Mouse (Mus musculus): ENCODE results near the gene Lcor. TPM values are rescaled to one million over a fixed set of nuclear protein-coding genes. Genes with fewer than 3 reads are reported as not detected.

Lcor gene
- polyA plus RNA-seq, 1 experiment from 2014 or later = 36.5 TPM

DNA sequence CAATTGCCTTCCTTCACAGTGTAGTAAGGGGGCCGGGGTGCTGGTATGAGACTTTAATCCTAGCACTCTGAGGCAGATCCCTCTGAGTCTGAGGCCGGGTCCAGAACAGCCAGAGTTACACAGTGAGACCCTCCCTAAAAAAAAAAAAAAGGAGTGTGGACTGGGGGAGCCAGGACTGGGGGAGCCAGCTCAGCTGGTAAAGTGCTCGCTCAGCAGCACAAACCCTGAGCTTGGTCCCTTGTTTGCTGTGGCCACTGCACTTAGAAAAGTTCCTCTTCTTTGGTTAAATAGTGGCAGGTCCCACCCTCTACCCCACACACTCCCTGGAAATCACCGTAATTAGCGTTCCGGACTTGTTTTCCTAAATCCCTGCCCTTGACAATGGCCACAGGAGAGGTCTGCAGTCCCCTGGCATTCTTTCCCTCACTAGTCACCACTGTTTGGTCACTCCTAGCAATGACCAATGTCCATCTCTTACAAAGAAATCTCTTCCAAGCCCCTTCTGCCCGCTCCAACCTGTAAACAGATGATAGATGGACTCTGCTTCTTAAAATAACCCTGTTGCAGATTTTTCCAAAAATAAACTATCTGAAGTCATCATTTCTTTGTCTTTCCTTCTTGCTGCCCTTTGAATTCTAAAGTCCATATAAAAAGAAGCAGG lies 32.9 kb upstream of the Lcor start:
- Histone ChIP-seq H3K9me3 (no peaks in the 10 kb centered on the region), H3K36me3 (no peaks in the 10 kb centered on the region), H3K9ac (replicated peaks) (no peak overlapping the region), H3K4me3 (replicated peaks) (no peak overlapping the region), H3K4me1 (replicated peaks) (no peaks in the 10 kb centered on the region), H3K27ac (no peak overlapping the region), H3K27me3 (no peaks in the 10 kb centered on the region; the same call in 1 of the 2 replicates), H3K4me2 (replicated peaks) (no peak overlapping the region)
- no peak for ATAC-seq
- 68% methylated on average over 7 of the region's 7 CpGs for WGBS

- Histone ChIP-seq H3K4me1 (replicated peaks) (no peaks in the 10 kb centered on the region), H3K4me3 (replicated peaks) (no peak overlapping the region), H3K27me3 (no peaks in the 10 kb centered on the region), H3K9ac (replicated peaks) (no peak overlapping the region), H3K36me3 (no peaks in the 10 kb centered on the region), H3K4me2 (replicated peaks) (no peak overlapping the region), H3K9me3 (no peaks in the 10 kb centered on the region), H3K27ac (no peak overlapping the region)
- ATAC-seq = no peak
- WGBS = 23% methylated on average over 3 of the region's 3 CpGs
These were observed 30.3 kb upstream of the Lcor start for GRCm38 (mm10) chr19:41452166-41452565.

DNA sequence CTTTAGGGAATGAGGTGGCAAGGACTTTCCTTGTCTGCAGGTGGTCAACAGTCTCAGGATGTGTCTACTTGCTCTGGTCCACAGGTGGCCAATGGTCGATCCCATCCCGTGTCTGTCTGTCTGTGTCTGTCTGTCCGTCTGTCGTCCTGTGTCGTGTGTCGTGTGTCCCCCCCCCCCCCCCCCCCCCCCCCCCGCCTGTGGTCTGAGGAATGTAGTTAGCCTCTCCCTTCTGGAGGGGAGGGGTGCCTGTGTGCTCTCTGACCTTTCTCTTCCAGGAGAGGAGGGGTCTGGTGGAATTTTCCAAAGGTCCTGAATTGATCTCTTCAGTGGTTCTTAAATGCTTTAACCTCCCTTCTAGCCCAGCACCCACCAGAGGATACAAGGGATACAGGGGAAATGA lies 27.8 kb upstream of the Lcor start:
- H3K4me3 ChIP-seq (replicated peaks) = no peak overlapping the region
- 95% methylated on average over 5 of the region's 7 CpGs for WGBS
- H3K27ac ChIP-seq = no peak overlapping the region
- H3K4me1 ChIP-seq (replicated peaks) = no peaks in the 10 kb centered on the region
- H3K9me3 ChIP-seq = no peaks in the 10 kb centered on the region
- no peaks in the 10 kb centered on the region for H3K36me3 ChIP-seq
- no peak for ATAC-seq
- no peak overlapping the region for H3K9ac ChIP-seq (replicated peaks)
- no peaks in the 10 kb centered on the region for H3K27me3 ChIP-seq
- no peak overlapping the region for H3K4me2 ChIP-seq (replicated peaks)

DNA sequence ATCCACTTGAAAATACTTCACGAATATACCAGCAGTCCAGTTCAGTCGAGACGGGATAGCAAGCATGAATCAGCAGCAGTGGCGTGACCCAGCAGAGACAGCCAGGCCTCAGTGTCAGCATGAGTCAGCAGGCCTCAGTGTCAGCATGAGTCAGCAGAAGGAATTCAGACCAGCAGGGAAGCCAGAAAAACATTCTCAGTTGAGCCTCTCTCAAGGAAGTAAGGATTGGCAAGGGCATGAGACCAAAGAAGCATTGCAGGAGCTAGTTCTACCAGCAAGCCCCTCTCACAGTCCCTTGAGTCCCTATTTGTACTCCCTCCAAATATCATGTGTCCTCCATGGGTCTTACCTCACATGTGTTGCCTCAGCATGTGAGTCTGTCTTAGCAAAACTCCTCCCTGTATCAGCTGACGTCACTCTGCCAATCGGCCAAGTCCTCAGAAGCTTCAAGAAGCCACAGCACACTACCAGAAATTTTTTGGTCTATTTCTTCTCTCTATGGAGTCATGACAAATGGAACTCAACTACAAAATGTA lies 27.3 kb upstream of the Lcor start:
- Histone ChIP-seq H3K9me3 (no peaks in the 10 kb centered on the region), H3K27me3 (no peaks in the 10 kb centered on the region), H3K36me3 (no peaks in the 10 kb centered on the region), H3K4me2 (replicated peaks) (no peak overlapping the region), H3K4me3 (replicated peaks) (no peak overlapping the region), H3K27ac (no peak overlapping the region), H3K9ac (replicated peaks) (no peak overlapping the region), H3K4me1 (replicated peaks) (no peaks in the 10 kb centered on the region)
- WGBS = 77% methylated on average over 6 of the region's 6 CpGs
- ATAC-seq = no peak

- Histone ChIP-seq H3K27ac (no peak overlapping the region), H3K4me2 (replicated peaks) (no peak overlapping the region), H3K4me3 (replicated peaks) (no peak overlapping the region), H3K36me3 (no peaks in the 10 kb centered on the region), H3K9me3 (no peaks in the 10 kb centered on the region), H3K27me3 (no peaks in the 10 kb centered on the region), H3K4me1 (replicated peaks) (no peaks in the 10 kb centered on the region), H3K9ac (replicated peaks) (no peak overlapping the region)
- 83% methylated on average over 5 of the region's 5 CpGs for WGBS
- ATAC-seq = no peak
These were observed 25.3 kb upstream of the Lcor start for GRCm38 (mm10) chr19:41457181-41457580.

- H3K4me2 ChIP-seq (replicated peaks) = no peak overlapping the region
These were observed 20.2 kb upstream of the Lcor start for GRCm38 (mm10) chr19:41462166-41462735.

GRCm38 (mm10) chr19:41463841-41464240 lies 18.6 kb upstream of the Lcor start:
- H3K4me1 ChIP-seq (replicated peaks) = no peaks in the 10 kb centered on the region
- H3K9ac ChIP-seq (replicated peaks) = no peak overlapping the region
- no peak overlapping the region for H3K27ac ChIP-seq
- no peak overlapping the region for H3K4me2 ChIP-seq (replicated peaks)
- 90% methylated on average over 5 of the region's 5 CpGs for WGBS
- H3K4me3 ChIP-seq (replicated peaks) = no peak overlapping the region
- no peaks in the 10 kb centered on the region for H3K36me3 ChIP-seq
- H3K9me3 ChIP-seq = no peaks in the 10 kb centered on the region
- ATAC-seq = no peak
- H3K27me3 ChIP-seq = no peaks in the 10 kb centered on the region

More at GRCm38 (mm10) chr19:41462166-41462735, 20.2 kb upstream of the Lcor start:
- H3K36me3 ChIP-seq = no peaks in the 10 kb centered on the region
- no peak overlapping the region for H3K9ac ChIP-seq (replicated peaks)
- no peaks in the 10 kb centered on the region for H3K9me3 ChIP-seq
- ATAC-seq = no peak
- H3K27ac ChIP-seq = no peak overlapping the region
- no peaks in the 10 kb centered on the region for H3K4me1 ChIP-seq (replicated peaks)
- H3K27me3 ChIP-seq = no peaks in the 10 kb centered on the region
- 81% methylated on average over 9 of the region's 9 CpGs for WGBS
- H3K4me3 ChIP-seq (replicated peaks) = no peak overlapping the region

GRCm38 (mm10) chr19:41466475-41466874 lies 16.0 kb upstream of the Lcor start:
- Histone ChIP-seq H3K9me3 (no peaks in the 10 kb centered on the region), H3K27me3 (no peaks in the 10 kb centered on the region), H3K4me3 (replicated peaks) (no peak overlapping the region), H3K4me2 (replicated peaks) (no peak overlapping the region), H3K36me3 (no peaks in the 10 kb centered on the region), H3K4me1 (replicated peaks) (no peaks in the 10 kb centered on the region), H3K27ac (no peak overlapping the region), H3K9ac (replicated peaks) (no peak overlapping the region)
- no peak for ATAC-seq
- WGBS = 90% methylated on average over 3 of the region's 3 CpGs

DNA sequence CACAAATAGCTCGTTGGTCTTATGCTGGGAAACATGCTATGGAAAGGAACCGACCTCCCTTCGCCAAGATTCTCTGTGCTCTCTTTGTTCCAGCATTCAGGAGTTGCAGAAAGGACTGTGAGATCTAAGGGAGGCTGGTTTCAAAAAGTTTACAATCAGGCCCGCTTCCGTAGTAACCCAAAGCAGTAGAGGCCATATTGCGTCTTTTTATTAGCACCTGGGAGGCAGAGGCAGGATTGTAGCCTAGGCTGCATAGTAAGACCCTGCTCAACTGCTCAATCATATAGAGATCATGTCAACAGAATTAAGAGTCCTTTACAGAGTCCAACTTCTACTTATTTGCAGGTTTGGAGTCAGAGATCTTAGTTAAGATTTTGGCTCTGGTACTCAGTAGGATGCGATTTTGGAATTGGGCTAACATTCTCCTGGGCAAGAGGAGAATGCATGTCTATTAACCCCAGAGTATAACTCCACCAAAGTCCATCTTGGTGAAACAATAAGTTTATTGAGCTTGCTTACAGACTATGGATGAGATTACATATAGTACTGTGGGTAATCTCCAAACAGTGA lies 8.8 kb upstream of the Lcor start:
- H3K27me3 ChIP-seq = no peaks in the 10 kb centered on the region
- no peak overlapping the region for H3K27ac ChIP-seq
- no peak overlapping the region for H3K4me2 ChIP-seq (replicated peaks)
- H3K4me1 ChIP-seq (replicated peaks) = no peaks in the 10 kb centered on the region
- no peak for ATAC-seq
- H3K36me3 ChIP-seq = no peaks in the 10 kb centered on the region
- 89% methylated on average over 7 of the region's 7 CpGs for WGBS
- H3K4me3 ChIP-seq (replicated peaks) = no peak overlapping the region
- no peak overlapping the region for H3K9ac ChIP-seq (replicated peaks)
- H3K9me3 ChIP-seq = no peaks in the 10 kb centered on the region

DNA sequence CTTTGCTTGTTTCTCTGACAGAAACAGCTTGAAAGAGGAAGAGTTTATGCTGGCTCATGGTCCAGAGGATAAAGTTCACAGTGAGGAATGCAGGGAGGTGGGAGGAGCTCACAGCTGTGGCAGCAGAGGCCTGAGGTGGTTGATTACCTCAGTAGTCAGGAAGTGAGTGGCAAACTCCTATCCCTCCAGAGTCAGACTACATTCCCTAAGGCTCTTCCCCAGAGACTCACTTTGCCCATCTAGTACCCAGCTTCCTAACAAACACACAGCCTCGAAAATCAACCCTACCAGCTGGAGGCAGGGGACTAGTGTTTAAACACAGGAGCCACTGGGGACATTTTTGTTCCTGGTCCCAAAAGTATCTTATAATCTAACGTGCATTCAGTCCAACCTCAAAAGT lies 7.5 kb upstream of the Lcor start:
- H3K9me3 ChIP-seq = no peaks in the 10 kb centered on the region
- no peak overlapping the region for H3K4me2 ChIP-seq (replicated peaks)
- no peaks in the 10 kb centered on the region for H3K4me1 ChIP-seq (replicated peaks)
- no peak overlapping the region for H3K9ac ChIP-seq (replicated peaks)
- H3K27ac ChIP-seq = no peak overlapping the region
- H3K27me3 ChIP-seq = 0 out of 2 replicates have a peak, but pooled peaks cover 4% of the 10 kb centered on the region
- ATAC-seq = no peak
- H3K36me3 ChIP-seq = no peaks in the 10 kb centered on the region
- H3K4me3 ChIP-seq (replicated peaks) = no peak overlapping the region
- 73% methylated on average over 2 of the region's 2 CpGs for WGBS

DNA sequence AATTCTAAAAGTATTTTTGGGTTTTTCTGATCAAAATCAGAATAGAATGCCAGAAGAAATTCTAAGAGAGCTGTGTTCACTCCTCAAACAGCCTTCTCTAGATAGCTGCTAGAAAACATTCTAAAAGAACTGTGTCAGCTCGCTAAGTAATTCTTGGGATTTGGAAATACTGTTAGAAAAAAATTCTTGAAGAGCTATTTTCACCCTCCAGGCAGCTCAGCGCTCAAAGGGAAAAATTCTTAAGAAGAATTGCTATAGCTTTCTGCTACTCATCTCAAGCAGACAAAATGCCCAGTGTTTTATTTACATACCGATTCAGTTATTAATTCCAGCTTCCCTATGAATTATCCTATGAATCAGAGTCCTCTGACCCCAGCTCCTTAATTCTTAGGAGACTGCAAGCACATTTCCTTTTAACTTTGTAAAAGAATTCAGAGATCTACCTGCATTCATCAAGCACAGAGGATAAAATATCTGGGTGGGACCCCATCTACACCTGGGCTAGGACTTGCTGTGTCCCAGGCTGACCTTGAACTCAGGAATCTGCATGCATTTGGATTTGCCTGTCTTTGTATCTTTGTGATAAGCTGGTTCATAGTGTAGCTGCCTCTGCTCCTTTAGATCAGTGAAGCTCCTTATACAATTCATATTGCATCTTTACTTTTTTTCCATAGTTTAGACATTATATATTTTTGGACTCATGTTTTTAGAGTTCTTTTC lies 5.7 kb upstream of the Lcor start:
- ATAC-seq = no peak
- H3K27ac ChIP-seq = no peak overlapping the region
- H3K4me1 ChIP-seq (replicated peaks) = peaks cover 4% of the 10 kb centered on the region
- H3K27me3 ChIP-seq = 0 out of 2 replicates have a peak, but pooled peaks cover 6% of the 10 kb centered on the region
- no peak overlapping the region for H3K9ac ChIP-seq (replicated peaks)
- H3K9me3 ChIP-seq = no peaks in the 10 kb centered on the region
- no peak overlapping the region for H3K4me2 ChIP-seq (replicated peaks)
- WGBS = 81% methylated on average over 3 of the region's 3 CpGs
- no peaks in the 10 kb centered on the region for H3K36me3 ChIP-seq
- H3K4me3 ChIP-seq (replicated peaks) = no peak overlapping the region

All from midbrain, embryonic 13.5 days (tissue).